Mouse (Mus musculus): Measurements from ENCODE around the gene Syp. TPM values are rescaled to one million over a fixed set of nuclear protein-coding genes. Genes with fewer than 3 reads are reported as not detected.
A peak's percentile ranks its signal among the peaks of the same experiment; 100 is the strongest.

Gene Syp
- 0.34 and 0.55 TPM in 2 replicates for polyA plus RNA-seq (2015; fragmentation: Nextera tagmentation; extraction: Ambion mirVana)

DNA sequence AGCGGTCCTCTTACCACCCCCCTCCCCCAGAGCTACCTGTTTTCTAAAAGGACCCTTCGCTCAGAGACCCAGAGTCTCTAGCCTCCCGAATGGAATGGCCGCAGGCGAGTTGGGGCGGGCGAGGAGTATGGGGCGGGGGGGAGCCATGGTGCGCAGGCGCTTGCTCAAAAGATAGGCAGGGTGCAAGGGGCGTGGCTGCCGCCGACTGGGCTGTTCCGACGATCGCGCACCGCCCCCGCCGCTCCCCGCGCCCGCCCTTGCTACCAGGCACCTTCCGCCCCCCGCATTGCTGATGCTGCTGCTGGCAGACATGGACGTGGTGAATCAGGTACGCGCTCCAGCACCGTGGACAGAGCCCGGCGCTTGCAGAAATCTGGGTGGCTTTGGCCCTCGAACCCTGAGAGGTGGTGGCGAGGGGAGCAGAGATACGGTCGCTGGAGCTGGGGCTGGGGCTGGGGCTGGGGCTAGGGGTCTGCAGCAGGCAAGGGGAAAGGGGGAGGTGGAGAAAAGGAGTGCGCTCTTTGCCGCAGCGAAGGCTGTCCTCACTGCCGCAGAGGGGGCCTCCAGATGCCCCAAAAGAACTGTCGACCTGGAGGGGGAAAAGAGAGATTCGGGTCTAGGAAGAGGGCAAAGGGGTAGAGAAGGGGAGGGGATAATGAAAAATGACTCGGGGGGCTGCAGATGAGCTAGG lies at the start of gene Syp:
Gene Syp (plus strand): TSS at position 71 of the 691 bp plus-strand sequence.
- ATAC-seq (ENCODE audit: low read depth) (peak; percentile 89), DNase-seq (peak; percentile 80)
- WGBS (ENCODE audit: insufficient replicate concordance), result 19% methylated on average over 41 of the region's 42 CpGs

DNA sequence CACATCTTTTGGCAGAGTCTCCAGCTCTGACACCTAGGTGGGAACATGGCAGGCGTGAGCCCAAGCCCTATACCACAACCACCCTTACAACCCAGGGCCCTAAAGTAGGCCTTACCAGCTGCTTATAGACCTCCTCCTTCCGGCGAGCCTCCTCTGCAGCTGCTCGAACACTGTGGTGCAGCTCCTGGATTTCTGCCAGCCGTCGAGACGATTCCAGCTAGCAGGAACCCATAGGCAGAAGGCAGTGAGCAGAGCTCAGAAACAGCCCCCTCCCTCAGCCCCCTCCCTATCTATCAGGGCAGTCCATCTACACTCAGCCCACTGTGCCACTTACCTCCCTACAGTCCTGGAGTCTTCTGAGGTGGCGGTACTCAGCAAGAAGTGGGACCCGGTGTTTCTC lies 42.9 kb upstream of the Syp start:
- Histone ChIP-seq H3K27me3 (no peaks in the 10 kb centered on the region), H3K36me3 (peaks cover 43% of the 10 kb centered on the region), H3K27ac (no peak overlapping the region), H3K4me1 (replicated peaks) (no peaks in the 10 kb centered on the region), H3K9ac (no peak overlapping the region), H3K4me3 (replicated peaks) (no peak overlapping the region), H3K9me3 (replicated peaks) (no peaks in the 10 kb centered on the region), H3K4me2 (no peak overlapping the region)
- no peak for DNase-seq
- 83% methylated on average over 9 of the region's 9 CpGs for WGBS (ENCODE audit: insufficient replicate concordance)
- no peak for ATAC-seq (ENCODE audit: low read depth)

More for the DNA sequence above, at the start of gene Syp:
- peak within 1 kb of the TSS; percentile 60 for H3K4me2 ChIP-seq
- H3K4me3 ChIP-seq (replicated peaks), result peak within 1 kb of the TSS; percentile 37
- H3K27ac ChIP-seq, result no peak within 1 kb of the TSS
- peak within 1 kb of the TSS; percentile 37; the same call in 1 of the 2 replicates for H3K9ac ChIP-seq
- H3K36me3 ChIP-seq, result no peaks in the 10 kb centered on the region
- peaks cover 19% of the 10 kb centered on the region for H3K4me1 ChIP-seq (replicated peaks)
- H3K27me3 ChIP-seq, result peaks cover 20% of the 10 kb centered on the region
- no peaks in the 10 kb centered on the region for H3K9me3 ChIP-seq (replicated peaks)

DNA sequence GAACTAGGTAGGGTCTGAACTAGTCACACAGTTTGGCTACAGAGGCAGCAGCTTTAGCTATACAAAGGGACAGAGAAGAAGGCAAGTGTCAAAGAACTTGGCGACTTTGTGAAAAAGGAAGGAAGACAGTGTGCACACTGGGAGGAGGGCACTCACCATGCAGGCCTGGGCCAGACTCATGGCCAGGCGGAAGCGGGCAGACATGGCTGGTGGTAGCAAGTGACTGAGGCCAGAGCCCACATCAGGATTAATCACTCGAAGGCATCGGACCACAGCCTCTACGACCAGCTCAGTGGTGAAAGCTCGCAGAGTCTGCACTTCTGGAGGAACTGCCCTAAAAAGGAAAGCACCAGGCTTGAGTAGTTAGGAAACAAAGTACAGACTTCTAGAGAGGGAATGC lies 34.3 kb upstream of the Syp start:
- peaks cover 10% of the 10 kb centered on the region for H3K36me3 ChIP-seq
- H3K9me3 ChIP-seq (replicated peaks), result no peaks in the 10 kb centered on the region
- H3K27me3 ChIP-seq, result peaks cover 4% of the 10 kb centered on the region
- 60% methylated on average over 7 of the region's 7 CpGs for WGBS (ENCODE audit: insufficient replicate concordance)
- H3K4me2 ChIP-seq, result peak overlapping the region; percentile 70
- peak overlapping the region; percentile 61 for H3K4me3 ChIP-seq (replicated peaks)
- peak overlapping the region; percentile 65 for H3K9ac ChIP-seq
- H3K4me1 ChIP-seq (replicated peaks), result peaks cover 9% of the 10 kb centered on the region; the same call in 1 of the 2 replicates
- H3K27ac ChIP-seq, result no peak overlapping the region
- DNase-seq (no peak), ATAC-seq (ENCODE audit: low read depth) (no peak)

DNA sequence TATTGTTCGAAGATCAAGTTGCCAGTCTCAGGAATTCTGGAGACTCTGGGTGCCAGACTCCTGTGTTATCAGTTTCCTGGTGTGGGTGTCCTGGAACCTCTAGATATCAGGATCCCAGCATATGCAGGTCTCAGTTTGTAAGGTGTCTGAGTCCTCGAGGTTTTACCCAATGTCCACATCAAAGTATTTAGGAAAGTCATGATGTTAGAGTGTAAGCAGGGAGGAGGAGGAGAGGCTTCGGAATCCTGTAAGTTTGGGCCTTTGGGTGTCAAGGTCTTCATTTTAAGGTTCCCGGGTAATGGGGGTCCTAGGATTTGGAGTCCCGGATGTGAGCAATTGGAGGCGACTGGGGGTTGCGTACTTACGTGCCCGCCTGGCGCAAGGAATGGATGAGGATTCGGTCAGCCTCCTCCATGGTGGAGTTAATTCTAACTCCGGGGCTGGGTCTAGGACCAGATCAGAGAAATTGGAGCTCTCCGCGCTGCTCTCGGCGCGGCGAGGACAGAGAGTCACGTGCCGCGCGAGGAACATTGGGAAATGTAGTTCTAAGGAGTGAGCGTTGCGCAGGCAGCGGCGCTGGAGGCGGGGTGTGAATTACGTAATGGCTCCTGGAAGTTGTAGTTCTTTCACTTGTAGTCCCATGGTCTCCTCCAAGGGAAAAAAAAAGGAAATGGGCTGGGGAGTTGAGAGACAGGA lies 33.2 kb upstream of the Syp start, which contains the start of gene Ccdc22:
Gene Ccdc22 (minus strand): TSS at position 639 of the 696 bp plus-strand sequence.
- Histone ChIP-seq H3K4me2 (peak within 1 kb of the TSS; percentile 70), H3K36me3 (0 out of 2 replicates have a peak, but pooled peaks cover 6% of the 10 kb centered on the region), H3K9me3 (replicated peaks) (no peaks in the 10 kb centered on the region), H3K4me3 (replicated peaks) (peak within 1 kb of the TSS; percentile 61), H3K27ac (peak within 1 kb of the TSS; percentile 29; the same call in 1 of the 2 replicates), H3K9ac (peak within 1 kb of the TSS; percentile 65), H3K4me1 (replicated peaks) (peaks cover 9% of the 10 kb centered on the region; the same call in 1 of the 2 replicates), H3K27me3 (peaks cover 8% of the 10 kb centered on the region)
- peak; percentile 74 for DNase-seq
- ATAC-seq (ENCODE audit: low read depth), result peak; percentile 93
- WGBS (ENCODE audit: insufficient replicate concordance), result 12% methylated on average over 28 of the region's 28 CpGs

DNA sequence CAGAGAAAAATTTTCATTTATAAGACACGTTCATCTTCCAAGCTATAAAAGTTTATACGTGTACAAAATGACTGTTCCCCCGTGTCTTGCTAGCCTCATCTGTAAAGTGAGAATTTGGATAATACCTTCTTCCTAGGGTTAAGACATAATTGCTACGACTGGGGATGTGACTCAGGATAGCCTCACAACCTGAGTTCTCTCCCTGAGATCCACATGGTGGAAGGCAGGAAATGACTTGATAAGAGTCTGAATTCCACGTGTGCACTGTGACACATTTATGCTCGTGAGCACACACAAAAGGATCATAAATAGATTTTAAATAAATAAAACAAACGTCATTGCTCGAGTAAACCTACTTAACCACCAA lies 32.7 kb upstream of the Syp start:
- ATAC-seq (ENCODE audit: low read depth) (0 out of 2 replicates have a peak, but pooled peaks have one; percentile 13), DNase-seq (no peak)
- 0 out of 2 replicates have a peak, but pooled peaks cover 6% of the 10 kb centered on the region for H3K36me3 ChIP-seq
- peaks cover 9% of the 10 kb centered on the region; the same call in 1 of the 2 replicates for H3K4me1 ChIP-seq (replicated peaks)
- no peak overlapping the region for H3K27ac ChIP-seq
- no peaks in the 10 kb centered on the region for H3K9me3 ChIP-seq (replicated peaks)
- peak overlapping the region; percentile 41 for H3K4me2 ChIP-seq
- WGBS (ENCODE audit: insufficient replicate concordance), result 29% methylated on average over 8 of the region's 8 CpGs
- no peak overlapping the region for H3K9ac ChIP-seq
- peaks cover 14% of the 10 kb centered on the region for H3K27me3 ChIP-seq
- peak overlapping the region; percentile 26; the same call in 1 of the 2 replicates for H3K4me3 ChIP-seq (replicated peaks)

DNA sequence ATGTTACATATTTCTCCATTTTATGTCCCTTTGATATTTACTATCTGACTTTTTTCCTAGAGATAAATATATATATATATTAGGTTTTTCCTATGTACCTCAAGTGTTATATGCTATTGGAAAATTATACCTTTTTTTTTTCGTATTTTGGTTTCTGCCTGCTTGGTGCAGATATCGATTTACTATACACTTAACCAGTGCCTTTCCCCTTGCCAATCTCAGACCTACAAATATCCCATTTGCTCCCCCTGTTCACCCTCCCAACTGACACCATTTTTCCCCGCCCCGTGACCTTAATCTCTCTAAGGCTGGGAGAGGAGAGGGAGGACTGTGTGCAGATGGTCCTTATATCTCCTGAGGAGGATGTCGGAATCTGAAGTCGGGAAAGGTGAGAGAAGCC lies 31.5 kb upstream of the Syp start, which contains the start of gene Cacna1f:
Gene Cacna1f (plus strand): TSS at position 301 of the 400 bp plus-strand sequence.
- H3K4me2 ChIP-seq, result peak within 1 kb of the TSS; percentile 41; the same call in 1 of the 2 replicates
- H3K27ac ChIP-seq, result no peak within 1 kb of the TSS
- H3K4me1 ChIP-seq (replicated peaks), result peaks cover 9% of the 10 kb centered on the region; the same call in 1 of the 2 replicates
- no peak for DNase-seq
- H3K4me3 ChIP-seq (replicated peaks), result no peak within 1 kb of the TSS
- no peak for ATAC-seq (ENCODE audit: low read depth)
- 0 out of 2 replicates have a peak, but pooled peaks cover 6% of the 10 kb centered on the region for H3K36me3 ChIP-seq
- H3K9me3 ChIP-seq (replicated peaks), result no peaks in the 10 kb centered on the region
- H3K9ac ChIP-seq, result no peak within 1 kb of the TSS
- 54% methylated on average over 6 of the region's 6 CpGs for WGBS (ENCODE audit: insufficient replicate concordance)
- peaks cover 23% of the 10 kb centered on the region for H3K27me3 ChIP-seq

DNA sequence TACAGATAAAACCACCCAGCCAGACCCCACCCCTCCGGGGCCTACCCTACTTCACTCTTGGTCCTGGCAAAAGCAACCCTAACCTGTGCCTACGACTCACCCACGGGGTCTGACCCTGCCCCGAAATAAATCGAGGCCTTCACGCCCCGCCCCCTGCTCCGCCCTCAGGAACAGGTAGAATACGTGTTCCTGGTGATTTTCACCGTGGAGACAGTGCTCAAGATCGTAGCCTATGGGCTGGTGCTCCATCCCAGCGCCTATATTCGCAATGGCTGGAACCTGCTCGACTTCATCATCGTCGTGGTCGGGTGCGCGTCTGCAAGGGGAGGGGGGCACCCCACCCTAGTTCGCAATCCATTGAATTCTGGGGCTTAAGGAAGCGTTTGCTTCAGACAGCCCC lies 28.2 kb upstream of the Syp start:
- no peak overlapping the region for H3K27ac ChIP-seq
- peaks cover 23% of the 10 kb centered on the region for H3K27me3 ChIP-seq
- H3K4me1 ChIP-seq (replicated peaks), result no peaks in the 10 kb centered on the region
- no peaks in the 10 kb centered on the region for H3K36me3 ChIP-seq
- H3K4me3 ChIP-seq (replicated peaks), result no peak overlapping the region
- ATAC-seq (ENCODE audit: low read depth) (no peak), DNase-seq (no peak)
- H3K9me3 ChIP-seq (replicated peaks), result no peaks in the 10 kb centered on the region
- 23% methylated on average over 21 of the region's 21 CpGs for WGBS (ENCODE audit: insufficient replicate concordance)
- no peak overlapping the region for H3K9ac ChIP-seq
- peak overlapping the region; percentile 30 for H3K4me2 ChIP-seq

DNA sequence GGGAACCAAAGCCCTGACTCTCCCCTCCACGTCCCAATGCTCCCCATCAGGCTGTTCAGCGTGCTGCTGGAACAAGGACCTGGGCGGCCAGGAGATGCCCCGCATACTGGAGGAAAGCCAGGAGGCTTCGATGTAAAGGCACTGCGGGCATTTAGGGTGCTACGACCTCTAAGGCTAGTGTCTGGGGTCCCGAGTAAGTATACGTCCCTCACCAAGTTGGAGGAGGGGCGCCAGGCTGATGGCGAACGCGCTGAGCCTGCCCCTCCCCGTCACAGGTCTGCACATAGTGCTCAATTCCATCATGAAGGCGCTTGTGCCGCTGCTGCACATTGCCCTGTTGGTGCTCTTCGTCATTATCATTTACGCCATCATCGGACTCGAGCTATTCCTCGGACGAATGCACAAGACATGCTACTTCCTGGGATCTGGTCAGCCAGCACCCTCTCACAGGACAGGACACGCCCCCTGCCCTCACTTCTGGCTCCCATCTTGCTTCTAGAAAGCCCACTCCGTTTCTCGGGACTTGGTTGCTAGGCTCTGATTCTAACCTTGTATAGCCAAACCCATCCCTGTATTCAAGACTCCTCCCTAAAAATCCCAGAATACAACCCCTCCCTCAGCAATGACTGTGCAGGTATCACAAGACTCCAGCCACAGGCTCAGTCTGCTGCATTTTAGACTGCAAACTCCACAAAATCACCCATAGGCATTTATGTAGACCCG lies 27.6 kb upstream of the Syp start:
- Histone ChIP-seq H3K9me3 (replicated peaks) (no peaks in the 10 kb centered on the region), H3K36me3 (no peaks in the 10 kb centered on the region), H3K27ac (no peak overlapping the region), H3K27me3 (peaks cover 23% of the 10 kb centered on the region), H3K9ac (no peak overlapping the region), H3K4me3 (replicated peaks) (0 out of 2 replicates have a peak overlapping the region, but pooled peaks have one; percentile 8), H3K4me2 (peak overlapping the region; percentile 30), H3K4me1 (replicated peaks) (no peaks in the 10 kb centered on the region)
- DNase-seq (no peak), ATAC-seq (ENCODE audit: low read depth) (no peak)
- 26% methylated on average over 26 of the region's 26 CpGs for WGBS (ENCODE audit: insufficient replicate concordance)

DNA sequence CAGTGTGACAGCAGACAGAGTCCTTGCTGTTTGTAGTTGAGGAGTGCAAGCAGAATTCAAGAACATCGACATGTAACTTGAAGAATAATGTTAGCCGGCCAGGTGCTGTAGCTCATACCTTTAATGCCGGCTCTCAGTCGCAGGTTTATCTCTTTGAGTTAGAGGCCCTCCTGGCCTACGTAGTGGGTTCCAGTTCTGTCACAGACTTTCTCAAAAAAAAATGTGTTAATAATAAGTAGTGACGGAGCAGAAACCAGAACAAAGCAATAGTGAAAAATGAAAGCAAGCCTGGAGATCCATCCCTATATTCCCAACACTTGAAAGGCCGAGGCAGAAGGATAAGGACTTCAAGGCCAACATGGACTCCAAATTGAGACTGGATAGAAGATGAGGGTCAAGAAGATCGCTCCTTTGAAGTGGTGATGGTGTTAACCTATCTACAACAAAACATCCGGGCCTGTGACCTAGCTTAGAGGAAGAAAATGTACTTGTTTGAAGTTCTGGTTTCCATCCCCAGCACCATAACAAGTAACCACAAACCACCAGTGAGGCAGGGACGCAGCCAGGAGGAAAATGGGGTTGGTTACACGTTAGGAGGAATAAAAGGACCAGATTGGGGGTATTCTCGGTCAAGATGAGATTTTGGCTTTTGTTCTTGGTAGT lies 20.3 kb upstream of the Syp start:
- no peak for ATAC-seq (ENCODE audit: low read depth)
- WGBS (ENCODE audit: insufficient replicate concordance), result 54% methylated on average over 12 of the region's 12 CpGs

DNA sequence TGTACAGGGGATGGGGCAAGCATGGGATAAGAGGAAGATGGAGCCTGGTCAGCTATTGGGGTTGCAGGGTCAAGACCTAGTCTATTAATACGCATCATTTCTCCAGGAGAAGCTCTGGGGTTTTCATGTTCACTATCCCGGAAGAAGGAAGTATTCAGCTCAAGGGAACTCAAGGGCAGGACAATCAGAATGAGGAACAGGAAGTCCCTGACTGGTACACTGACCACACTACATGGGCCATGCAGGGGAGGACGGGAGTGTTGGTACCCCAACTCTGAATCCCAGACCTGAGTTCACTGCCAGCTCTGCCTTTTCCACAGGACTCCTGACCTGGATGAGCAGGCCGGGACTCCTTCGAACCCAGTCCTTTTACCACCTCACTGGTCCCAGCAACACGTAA lies 5.7 kb upstream of the Syp start:
- no peaks in the 10 kb centered on the region for H3K36me3 ChIP-seq

More for the DNA sequence above, 20.3 kb upstream of the Syp start:
- Histone ChIP-seq H3K4me2 (no peak overlapping the region), H3K36me3 (no peaks in the 10 kb centered on the region), H3K9me3 (replicated peaks) (no peaks in the 10 kb centered on the region), H3K4me1 (replicated peaks) (no peaks in the 10 kb centered on the region), H3K9ac (no peak overlapping the region), H3K4me3 (replicated peaks) (no peak overlapping the region), H3K27me3 (no peaks in the 10 kb centered on the region), H3K27ac (no peak overlapping the region)
- DNase-seq, result no peak

More for the DNA sequence above, 5.7 kb upstream of the Syp start:
- Histone ChIP-seq H3K27ac (no peak overlapping the region), H3K9me3 (replicated peaks) (no peaks in the 10 kb centered on the region), H3K4me3 (replicated peaks) (no peak overlapping the region), H3K4me1 (replicated peaks) (no peaks in the 10 kb centered on the region), H3K27me3 (no peaks in the 10 kb centered on the region), H3K9ac (no peak overlapping the region), H3K4me2 (no peak overlapping the region)
- ATAC-seq (ENCODE audit: low read depth) (no peak), DNase-seq (no peak)
- WGBS (ENCODE audit: insufficient replicate concordance), result 67% methylated on average over 6 of the region's 6 CpGs

All from liver, embryonic 13.5 days (tissue).